Mouse (Mus musculus) frontal cortex, adult 2 months (tissue): Measurements from ENCODE around the gene Arl14ep. TPM values are rescaled to one million over a fixed set of nuclear protein-coding genes. Genes with fewer than 3 reads are reported as not detected.
A peak's percentile ranks its signal among the peaks of the same experiment; 100 is the strongest.
"Not testable (repeated sequence)": the region's sequence is repeated elsewhere in the genome, so short reads cannot be mapped to it uniquely, and the experiment has no call there.

ENCODE experiments used
- DNase-seq, 2 experiments: peaks; one replicate each; pipeline ENCODE4 v3.0.0; 2022; ENCODE audit warnings: low spot score in 1 of 2; ENCODE audit errors: extremely low spot score in 1 of 2
- polyA plus RNA-seq: library from polyadenylated mRNA; depleted of rRNA; stranded (reverse); fragments of >200 nt; gene quantifications from 2 replicates; pipeline ENCODE4 v1.2.3, GENCODE M21; 2012; rRNA removed

Gene Arl14ep
- 30.2 and 30.7 TPM in 2 replicates for polyA plus RNA-seq

- peak; percentile 69 to 88 for DNase-seq
Measured at GRCm38 (mm10) chr2:106973959-106974639, at the start of gene Arl14ep. Arl14ep (minus strand) TSS chr2:106974424.

DNA sequence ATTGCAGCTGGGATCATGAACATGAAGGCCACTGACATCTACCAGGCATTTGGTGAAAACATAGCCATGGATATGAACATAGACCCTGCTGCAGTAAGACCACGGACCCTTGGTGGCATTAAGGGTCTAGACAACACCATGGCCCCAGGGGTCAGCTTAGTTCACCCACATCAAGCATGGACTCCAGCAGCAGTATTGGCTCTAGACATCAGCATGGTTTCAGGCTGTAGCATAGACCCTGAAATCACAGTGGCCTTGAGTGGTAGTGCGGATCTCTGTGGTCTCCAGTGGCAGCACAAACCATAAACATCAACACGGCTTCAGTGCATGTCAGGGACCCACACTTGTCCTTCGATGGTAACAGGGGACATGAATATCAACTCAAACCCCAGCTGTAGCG, 48.5 kb upstream of the Arl14ep start:
- DNase-seq, result no peak

GRCm38 (mm10) chr2:107019331-107019730, 45.1 kb upstream of the Arl14ep start:
- DNase-seq, result no peak

DNA sequence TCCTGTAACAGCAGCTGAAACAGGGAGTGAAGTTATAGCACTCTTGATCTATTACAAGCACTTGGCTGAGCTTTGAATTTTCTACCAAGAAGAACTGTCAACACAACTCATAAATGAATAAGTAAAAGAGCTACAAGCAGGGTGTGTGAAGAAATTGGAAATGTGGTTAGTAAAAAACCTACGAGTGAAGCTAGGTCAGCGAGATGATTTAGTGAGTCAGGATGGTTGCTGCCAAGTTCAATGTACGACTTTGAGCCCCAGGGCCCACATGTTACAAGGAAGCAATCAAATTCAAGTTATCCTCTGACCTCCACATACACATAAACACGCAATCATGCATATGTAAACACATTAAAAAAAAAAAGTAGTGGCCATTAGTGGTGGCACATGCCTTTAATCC, 38.9 kb upstream of the Arl14ep start:
- no peak for DNase-seq

DNA sequence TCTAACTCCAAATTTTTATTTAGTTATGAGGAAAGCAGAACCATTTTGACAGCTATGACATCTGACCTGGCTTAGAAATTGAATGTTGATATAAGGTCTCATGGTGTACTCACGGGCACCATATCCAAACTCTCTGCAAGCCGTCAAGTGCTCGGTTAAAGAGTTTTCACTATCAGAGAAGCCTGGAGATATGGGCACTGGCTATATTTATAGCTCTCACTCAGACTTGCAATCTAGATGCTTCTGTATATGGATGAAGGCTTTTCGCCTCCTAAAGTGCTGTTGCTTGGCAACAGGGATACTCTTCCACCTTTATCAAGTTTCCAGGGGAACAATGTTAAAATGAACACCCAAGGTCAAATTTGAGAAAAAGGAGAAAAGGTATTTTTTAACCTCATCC, 38.1 kb upstream of the Arl14ep start:
- no peak for DNase-seq

- peak in 1 of 2 experiments; percentile 55 for DNase-seq
Measured at GRCm38 (mm10) chr2:107010160-107010559, 35.9 kb upstream of the Arl14ep start.

DNA sequence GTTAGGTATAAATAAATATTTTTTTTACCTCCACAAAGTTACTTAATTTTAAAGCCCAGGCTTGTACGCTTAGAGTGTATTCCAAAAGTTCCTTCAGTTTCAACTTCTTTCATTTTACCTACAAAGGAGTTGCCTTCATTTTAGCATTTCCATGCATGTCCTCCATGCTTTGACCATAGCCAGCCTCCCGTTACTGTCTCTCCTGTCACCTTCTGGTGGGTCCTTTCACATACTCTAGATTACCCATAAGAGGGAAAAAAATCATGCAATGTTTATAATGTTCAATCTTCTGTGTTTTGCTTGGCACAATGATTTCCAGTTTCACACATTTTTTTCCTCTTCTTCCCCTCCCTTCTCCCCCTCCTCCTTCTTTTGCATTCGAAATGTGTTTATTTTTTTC, 32.2 kb upstream of the Arl14ep start:
- DNase-seq, result no peak

DNA sequence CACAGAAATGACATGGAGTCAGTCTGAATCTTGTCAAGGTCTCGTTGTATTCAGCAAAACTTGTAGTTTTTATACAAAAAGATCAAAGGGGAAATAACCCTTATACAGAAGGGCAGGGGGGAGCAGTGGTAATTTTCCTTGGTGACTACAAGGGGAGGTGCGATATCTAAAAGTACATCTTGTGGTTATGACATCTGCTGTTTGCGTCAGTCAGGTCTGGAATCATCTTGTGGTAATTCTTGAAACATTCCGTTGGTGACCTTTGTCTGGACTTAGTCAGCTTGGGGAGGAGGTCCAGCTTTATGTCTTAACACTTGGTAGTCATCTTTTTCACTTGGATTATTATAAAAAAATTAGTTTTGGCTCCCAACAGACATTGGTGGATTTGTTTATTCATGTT, 31.7 kb upstream of the Arl14ep start:
- DNase-seq, result not testable (repeated sequence)

- DNase-seq, result no peak
Measured at GRCm38 (mm10) chr2:106991261-106991660, 17.0 kb upstream of the Arl14ep start.

DNA sequence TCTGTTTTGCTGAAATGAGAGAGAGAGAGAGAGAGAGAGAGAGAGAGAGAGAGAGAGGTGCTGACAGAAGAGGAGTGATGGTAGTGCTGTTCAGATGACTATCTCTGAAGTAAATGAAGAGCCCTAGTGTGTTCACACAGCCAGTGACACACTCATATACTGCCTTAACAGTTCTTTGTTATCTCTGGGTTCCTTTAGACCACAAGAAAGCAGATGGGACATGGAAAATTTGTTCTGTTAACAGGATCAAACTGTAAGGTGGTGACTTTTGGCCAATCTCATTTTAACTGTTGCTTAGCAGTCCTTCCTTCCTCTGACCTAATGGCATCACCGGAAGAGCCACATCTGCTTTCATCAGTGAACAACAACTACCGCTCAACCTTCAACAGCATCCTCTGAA, 10.7 kb upstream of the Arl14ep start:
- no peak for DNase-seq

DNA sequence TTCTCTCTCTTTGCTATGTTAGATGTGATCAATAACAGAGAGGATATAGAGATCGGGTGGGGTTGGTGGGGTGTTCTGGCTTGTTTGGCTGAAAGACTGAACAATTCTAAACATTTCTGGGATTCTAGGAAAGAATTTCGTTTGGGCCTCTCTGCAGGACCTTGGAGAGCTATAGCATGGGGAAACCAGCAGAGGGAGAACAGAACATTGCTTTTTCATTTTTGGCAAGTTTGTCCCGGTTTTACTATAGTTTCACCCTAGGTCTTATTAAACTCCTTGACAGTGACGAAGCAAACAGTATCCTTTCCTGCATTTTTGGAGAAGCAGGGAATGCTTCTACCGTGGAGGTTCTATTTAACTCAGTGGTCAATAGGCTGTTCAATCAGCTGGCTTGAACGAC, 8.3 kb upstream of the Arl14ep start:
- DNase-seq, result peak in 1 of 2 experiments; percentile 62

DNA sequence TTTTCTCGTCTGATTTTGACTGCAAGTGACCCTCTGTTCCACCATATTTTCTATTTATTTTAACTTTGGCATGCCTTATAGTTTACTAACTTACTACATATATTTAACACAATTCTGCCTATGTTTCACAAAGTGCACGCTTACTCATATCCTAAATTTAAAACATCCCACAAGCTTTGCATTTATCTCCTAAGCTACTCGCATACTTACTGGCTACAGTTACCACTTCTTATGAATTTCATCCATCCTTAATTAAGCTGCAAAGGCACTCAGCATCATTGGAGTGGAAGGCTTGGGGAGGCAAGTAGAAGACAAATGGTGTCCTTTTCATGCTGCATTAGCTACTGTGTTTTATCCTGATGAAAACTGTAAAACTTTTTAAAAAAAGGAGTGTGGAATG, 2.2 kb upstream of the Arl14ep start:
- DNase-seq, result peak in 1 of 2 experiments; percentile 47

GRCm38 (mm10) chr2:106973332-106973958, 779 bp downstream of the Arl14ep start:
- DNase-seq, result no peak

- no peak for DNase-seq
Measured at GRCm38 (mm10) chr2:106972851-106973250, 1.4 kb downstream of the Arl14ep start.

DNA sequence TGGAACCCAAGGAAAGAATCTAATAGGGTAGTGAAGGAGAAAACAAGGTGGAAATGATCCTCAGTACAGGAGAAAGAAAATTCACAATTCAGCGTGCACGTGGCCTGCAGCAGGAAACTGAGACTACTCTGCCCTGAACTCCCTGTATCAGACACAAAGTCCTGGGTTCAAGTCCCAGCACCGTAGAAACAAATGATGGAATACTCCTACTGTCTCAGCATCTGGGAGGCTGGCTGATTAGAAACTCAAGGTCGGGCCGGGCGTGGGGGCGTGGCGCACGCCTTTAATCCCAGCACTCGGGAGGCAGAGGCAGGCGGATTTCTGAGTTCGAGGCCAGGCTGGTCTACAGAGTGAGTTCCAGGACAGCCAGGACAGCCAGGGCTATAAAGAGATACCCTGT, 3.3 kb downstream of the Arl14ep start:
- DNase-seq, result no peak

GRCm38 (mm10) chr2:106968320-106968719, 5.9 kb downstream of the Arl14ep start:
- DNase-seq, result no peak

GRCm38 (mm10) chr2:106963560-106963959, 10.7 kb downstream of the Arl14ep start:
- DNase-seq, result no peak

DNA sequence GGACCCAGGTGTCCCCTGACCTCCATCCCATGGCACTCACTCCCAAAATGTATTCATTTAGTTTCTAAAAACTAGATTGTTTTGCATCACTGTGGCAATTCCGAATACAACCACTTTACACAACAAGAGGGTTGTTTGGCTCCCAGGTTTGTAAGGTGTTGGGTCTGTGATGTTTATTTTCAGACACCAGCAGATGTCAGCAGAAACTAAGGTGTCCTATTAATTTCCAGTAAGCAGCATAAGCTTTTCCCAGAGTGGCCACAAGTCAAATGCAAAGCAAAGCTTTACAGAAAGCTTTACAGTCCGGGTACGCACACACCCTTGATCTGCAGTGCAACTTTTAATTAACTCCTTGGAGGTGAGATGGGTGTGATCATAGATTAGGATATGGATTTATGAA, 12.6 kb downstream of the Arl14ep start:
- no peak for DNase-seq

- no peak for DNase-seq
Measured at GRCm38 (mm10) chr2:106961066-106961465, 13.2 kb downstream of the Arl14ep start.

GRCm38 (mm10) chr2:106960237-106960636, 14.0 kb downstream of the Arl14ep start:
- DNase-seq, result peak in 1 of 2 experiments; percentile 50

DNA sequence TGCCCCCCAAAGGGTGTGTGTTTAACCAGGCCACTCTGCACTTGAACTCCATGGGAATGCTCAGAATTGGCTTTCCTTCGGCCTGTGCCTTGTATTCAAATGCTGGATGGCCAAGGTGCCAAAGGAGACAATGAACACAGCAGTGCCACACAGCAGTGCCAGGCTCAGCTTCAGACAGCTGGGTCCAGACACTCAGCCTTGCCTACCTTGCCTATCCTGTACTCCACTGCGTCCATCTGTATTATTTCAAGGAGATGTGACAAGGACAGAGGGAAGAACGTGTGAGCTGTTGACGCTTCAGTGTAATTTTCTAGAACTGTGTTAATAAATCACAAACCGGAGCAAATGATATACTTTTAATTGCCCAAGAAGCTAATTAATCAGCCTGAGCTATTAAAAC, 14.8 kb downstream of the Arl14ep start:
- no peak for DNase-seq

DNA sequence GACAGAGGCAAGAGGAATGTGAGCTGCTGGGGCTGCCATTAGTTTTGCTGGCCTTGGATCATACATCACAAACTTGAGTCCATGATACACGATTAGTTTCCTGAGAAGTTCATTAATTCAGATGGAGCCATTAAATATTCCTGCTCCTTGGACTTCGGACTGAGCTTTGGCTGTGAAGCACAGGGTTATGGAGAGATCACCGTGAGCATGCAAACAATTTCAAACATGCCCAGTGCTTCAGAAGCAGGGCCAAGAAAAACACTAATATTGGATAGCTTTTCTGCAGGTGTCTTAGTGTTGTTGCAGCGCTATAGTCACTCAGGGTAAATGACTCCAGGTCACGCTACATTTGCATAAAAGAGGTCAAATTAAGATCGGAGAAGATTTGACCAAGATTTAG, 15.3 kb downstream of the Arl14ep start:
- DNase-seq, result no peak
